Mouse (Mus musculus) heart, postnatal 0 days (tissue): ENCODE measurements around the gene Edil3.

Source experiments
- CTCF ChIP-seq: IDR thresholded peaks from 2 replicates; pipeline ENCODE4 v1.5.1; 2016; ENCODE audit warnings: antibody characterized with exemption, control low read depth, low read depth
- EP300 ChIP-seq: IDR thresholded peaks from 2 replicates; pipeline ENCODE4 v1.6.1; 2016; ENCODE audit warnings: antibody characterized with exemption, low read depth

GRCm38 (mm10) chr13:89076212-89076611 is 254.9 kb downstream of the Edil3 start:
- TF ChIP-seq CTCF: no peak
- TF ChIP-seq EP300: no peak
